Mouse (Mus musculus) embryonic fibroblast, embryonic 13.5 days (primary cell): ENCODE data around the gene Lipc. TPM values are rescaled to one million over a fixed set of nuclear protein-coding genes. Genes with fewer than 3 reads are reported as not detected.

ENCODE experiments used
- H3K27ac ChIP-seq: 2 replicates; pipeline ENCODE4 v1.5.1; 2012; ENCODE audit warnings: low read length, control low read depth, inconsistent platforms; ENCODE audit not compliant: insufficient read depth
- H3K4me1 ChIP-seq: 2 replicates; pipeline ENCODE4 v1.6.1; 2011; ENCODE audit warnings: low read length; ENCODE audit not compliant: control insufficient read depth, insufficient read depth
- H3K4me3 ChIP-seq: 2 replicates; pipeline ENCODE4 v1.5.1; 2011; ENCODE audit warnings: mild to moderate bottlenecking, control low read depth, low read length; ENCODE audit not compliant: insufficient read depth
- CTCF ChIP-seq: IDR thresholded peaks from 2 replicates; pipeline ENCODE4 v1.5.1; 2011; ENCODE audit warnings: mild to moderate bottlenecking, control low read depth, low read length, moderate library complexity, borderline replicate concordance; ENCODE audit not compliant: insufficient read depth
- POLR2A ChIP-seq: IDR thresholded peaks from 2 replicates; pipeline ENCODE4 v1.6.1; 2011; ENCODE audit warnings: low read depth, mild to moderate bottlenecking, control low read depth, low read length, moderate library complexity
- polyA plus RNA-seq: library from polyadenylated mRNA; stranded (reverse); fragments of >200 nt; gene quantifications from 2 replicates; pipeline ENCODE4 v1.2.4, GENCODE M21; 2011; ENCODE audit warnings: low read depth; ENCODE audit not compliant: missing spikeins, insufficient read length

Lipc gene
- polyA plus RNA-seq, 1 experiment = not detected

DNA sequence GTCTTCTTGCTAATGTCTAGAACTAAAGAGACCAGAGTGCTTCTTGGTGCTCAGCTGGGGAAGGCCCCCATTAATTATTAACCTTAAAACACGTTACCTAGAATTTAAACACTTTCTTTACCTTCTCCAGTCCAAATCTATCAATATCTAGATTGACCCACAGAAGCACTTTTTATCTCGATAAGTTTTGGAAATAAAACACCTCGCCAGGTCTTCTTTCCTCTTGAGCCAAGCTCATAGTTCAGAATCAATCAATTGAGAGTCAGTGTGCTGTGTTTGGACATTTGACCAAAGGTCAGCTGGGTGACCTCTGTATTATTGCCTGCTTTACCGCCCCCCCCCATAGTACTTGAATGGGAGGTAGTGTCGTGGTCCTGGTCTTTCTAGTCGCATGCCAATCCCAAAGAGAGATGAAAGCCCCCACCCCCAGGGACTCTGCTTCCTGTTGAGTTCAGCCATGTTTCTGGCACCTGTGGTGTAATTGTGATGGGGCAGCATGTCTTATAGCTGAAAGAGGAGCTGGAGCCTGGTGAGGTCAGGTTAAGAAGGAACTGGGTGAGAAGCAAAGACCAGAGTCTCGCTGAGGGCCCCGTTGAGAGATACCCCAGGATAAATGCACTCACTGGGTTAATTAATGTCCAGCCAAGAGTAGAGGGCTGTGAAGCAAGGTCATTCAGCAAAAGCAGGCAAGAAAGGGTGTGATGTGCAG is 17.3 kb downstream of the Lipc start:
- H3K4me3 ChIP-seq = no peak overlapping the region
- no peak for TF ChIP-seq POLR2A
- TF ChIP-seq CTCF = no peak
- no peaks in the 10 kb centered on the region for H3K4me1 ChIP-seq
- no peak overlapping the region for H3K27ac ChIP-seq

DNA sequence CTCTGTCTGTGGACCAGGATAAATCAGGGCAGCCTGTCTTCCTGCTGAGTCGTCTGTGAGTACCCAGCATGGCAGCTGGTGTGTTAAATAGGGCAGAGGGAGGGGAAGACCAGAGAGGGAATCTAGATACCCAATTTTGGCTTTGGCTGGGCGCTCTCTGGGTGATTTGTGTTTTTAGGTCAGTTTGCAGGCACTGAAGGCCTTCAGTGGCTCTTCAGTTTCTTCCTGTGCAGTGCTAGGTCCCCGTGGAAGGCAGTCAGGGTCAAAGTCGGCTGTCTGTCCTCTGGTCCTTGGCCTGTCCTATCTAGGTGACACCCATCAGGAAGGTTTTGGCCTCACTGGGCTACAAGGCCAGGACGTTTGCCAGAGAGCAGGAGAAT is 21.4 kb downstream of the Lipc start:
- Histone ChIP-seq H3K4me3 (no peak overlapping the region), H3K27ac (no peak overlapping the region), H3K4me1 (peaks cover 2% of the 10 kb centered on the region)
- TF ChIP-seq POLR2A = no peak
- no peak for TF ChIP-seq CTCF

DNA sequence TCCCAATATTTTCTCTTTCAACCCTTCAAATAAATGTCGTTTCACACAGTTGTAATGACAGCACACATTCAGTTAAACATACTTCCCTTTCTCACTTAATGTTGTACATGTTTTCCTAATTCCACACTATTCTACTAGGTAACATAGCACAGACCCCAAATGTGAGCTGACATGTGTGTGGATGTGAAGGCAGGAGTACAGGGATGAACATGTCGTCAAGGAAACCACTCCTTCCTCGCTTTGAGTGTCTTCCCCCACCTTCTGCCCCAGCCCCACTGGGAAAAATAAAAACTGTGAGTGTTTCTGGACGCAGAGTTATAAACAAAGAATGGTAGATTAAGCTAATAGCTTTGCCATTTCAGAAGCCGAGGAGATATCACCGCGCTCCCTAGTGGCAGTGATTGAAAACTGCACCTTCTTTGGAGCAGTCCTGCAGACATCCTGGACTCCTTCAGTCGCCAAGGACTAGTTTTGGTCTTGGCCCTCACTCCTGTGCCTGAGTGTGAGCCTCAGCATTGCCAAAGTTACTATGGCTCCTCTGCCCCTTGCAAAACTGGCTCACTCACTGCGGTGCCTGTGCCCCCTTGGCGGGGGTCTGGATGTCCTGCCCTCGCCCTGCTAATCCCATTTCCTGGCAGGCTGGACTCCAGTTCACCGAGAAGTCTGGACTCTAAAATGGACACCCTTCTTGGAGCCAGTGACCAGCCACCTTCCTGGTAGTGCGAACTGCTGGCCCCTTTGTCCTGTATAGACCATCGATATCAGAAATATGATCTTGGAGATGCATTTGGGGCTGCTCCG is 22.0 kb downstream of the Lipc start:
- Histone ChIP-seq H3K4me3 (no peak overlapping the region), H3K27ac (no peak overlapping the region), H3K4me1 (peaks cover 2% of the 10 kb centered on the region)
- TF ChIP-seq CTCF (no peak), POLR2A (no peak)

DNA sequence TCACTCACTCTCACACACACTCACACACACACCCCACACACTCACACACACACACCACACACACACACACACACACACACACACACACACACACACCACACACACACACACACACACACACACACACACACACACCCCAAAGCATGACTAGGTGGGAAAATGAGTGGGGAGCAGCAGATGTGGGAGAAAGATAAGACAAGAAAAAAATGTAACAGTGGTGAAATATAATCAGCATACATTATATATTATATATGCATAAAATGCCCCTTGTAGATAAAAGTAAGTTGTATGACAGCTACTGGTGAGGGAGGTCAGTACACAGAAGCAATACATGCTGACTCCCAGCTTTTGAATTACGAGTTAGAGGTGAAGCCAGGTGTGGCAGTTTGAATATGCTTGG is 23.6 kb downstream of the Lipc start:
- Histone ChIP-seq H3K4me3 (no peak overlapping the region), H3K27ac (no peak overlapping the region), H3K4me1 (peaks cover 2% of the 10 kb centered on the region)
- TF ChIP-seq POLR2A (no peak), CTCF (no peak)

GRCm38 (mm10) chr9:70927701-70928100 is 24.3 kb downstream of the Lipc start:
- Histone ChIP-seq H3K4me3 (no peak overlapping the region), H3K4me1 (peaks cover 2% of the 10 kb centered on the region), H3K27ac (no peak overlapping the region)
- TF ChIP-seq CTCF (no peak), POLR2A (no peak)

- TF ChIP-seq CTCF (no peak), POLR2A (no peak)
- no peak overlapping the region for H3K27ac ChIP-seq
- peaks cover 2% of the 10 kb centered on the region for H3K4me1 ChIP-seq
- no peak overlapping the region for H3K4me3 ChIP-seq
These were observed 25.0 kb downstream of the Lipc start for GRCm38 (mm10) chr9:70926820-70927588.

DNA sequence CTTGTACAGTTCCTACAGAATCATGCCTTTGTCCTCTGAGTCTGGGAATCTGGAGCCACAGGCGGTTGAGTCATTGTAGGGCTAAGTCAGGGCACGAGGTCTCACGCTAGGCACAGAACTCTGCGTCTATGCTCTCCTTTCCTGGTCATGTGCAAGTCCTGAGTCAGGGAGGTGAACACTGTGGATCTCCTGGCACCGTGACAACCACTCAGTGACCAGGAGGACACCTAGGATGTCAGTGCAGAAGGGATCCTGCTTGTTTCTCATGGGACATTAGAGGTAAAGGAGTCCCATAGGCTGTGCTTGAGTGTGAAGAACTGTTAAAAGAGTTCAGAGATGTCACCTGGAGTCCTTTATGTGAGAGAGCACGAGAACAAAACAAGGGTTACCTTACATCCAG is 26.8 kb downstream of the Lipc start:
- no peak overlapping the region for H3K27ac ChIP-seq
- TF ChIP-seq CTCF = no peak
- no peak for TF ChIP-seq POLR2A
- no peak overlapping the region for H3K4me3 ChIP-seq
- H3K4me1 ChIP-seq = peaks cover 2% of the 10 kb centered on the region

- Histone ChIP-seq H3K4me1 (peaks cover 2% of the 10 kb centered on the region), H3K4me3 (no peak overlapping the region), H3K27ac (no peak overlapping the region)
- TF ChIP-seq CTCF (no peak), POLR2A (no peak)
These were observed 27.3 kb downstream of the Lipc start for GRCm38 (mm10) chr9:70924763-70925162.

GRCm38 (mm10) chr9:70921781-70922565 is 30.1 kb downstream of the Lipc start:
- H3K4me1 ChIP-seq = no peaks in the 10 kb centered on the region
- TF ChIP-seq CTCF = no peak
- no peak for TF ChIP-seq POLR2A
- no peak overlapping the region for H3K27ac ChIP-seq
- no peak overlapping the region for H3K4me3 ChIP-seq
